Comparison of ENCODE assay signal across 7 mouse cellular contexts in genomic region chr1:30700399-30701081, GRCm38 (mm10).
A peak's percentile ranks its signal among the peaks of the same experiment; 100 is the strongest.
DNase-seq lines count a peak whose midpoint lies in the region; ATAC-seq and TF ChIP-seq lines count a peak whose summit lies in the region.

No protein-coding gene starts in this region.

- no peaks in the 10 kb centered on the region for H3K27me3 ChIP-seq in forebrain, embryonic 16.5 days (replicated peaks; ENCODE audit: control insufficient read depth, insufficient read depth, low read length)
- H3K27me3 ChIP-seq in neural tube, embryonic 12.5 days (replicated peaks) = no peaks in the 10 kb centered on the region

- H3K9me3 ChIP-seq in forebrain, embryonic 16.5 days (ENCODE audit: control insufficient read depth, low read length) = no peaks in the 10 kb centered on the region
- H3K9me3 ChIP-seq in neural tube, embryonic 12.5 days = no peaks in the 10 kb centered on the region

- no peaks in the 10 kb centered on the region for H3K36me3 ChIP-seq in forebrain, embryonic 16.5 days (ENCODE audit: control insufficient read depth, insufficient read depth)
- no peaks in the 10 kb centered on the region for H3K36me3 ChIP-seq in neural tube, embryonic 12.5 days

- TF ChIP-seq CTCF in brain, embryonic 14.5 days (IDR thresholded peaks at IDR 0.05; ENCODE audit: borderline replicate concordance, extremely low read depth, insufficient read depth, insufficient read length) = peak; percentile 61; the same call in 1 of the 2 replicates

- WGBS in forebrain, embryonic 16.5 days = 31% methylated on average over 10 of the region's 10 CpGs
- 44% methylated on average over 10 of the region's 10 CpGs for WGBS in neural tube, embryonic 12.5 days

- H3K4me1 ChIP-seq in forebrain, embryonic 16.5 days (replicated peaks; ENCODE audit: control insufficient read depth, insufficient read depth, low read length) = 0 out of 2 replicates have a peak, but pooled peaks cover 2% of the 10 kb centered on the region
- H3K4me1 ChIP-seq in neural tube, embryonic 12.5 days = no peaks in the 10 kb centered on the region

- peak; percentile 94 for ATAC-seq in forebrain, embryonic 16.5 days
- peak; percentile 79 for ATAC-seq in neural tube, embryonic 12.5 days (ENCODE audit: low FRiP score, low read depth)
- ATAC-seq in activated CD4-positive, CD25-positive, alpha-beta regulatory T cell, adult 4 months = no peak

- no peak overlapping the region for H3K4me3 ChIP-seq in forebrain, embryonic 16.5 days (replicated peaks; ENCODE audit: low read length)
- H3K4me3 ChIP-seq in neural tube, embryonic 12.5 days = no peak overlapping the region

- no peak overlapping the region for H3K9ac ChIP-seq in forebrain, embryonic 16.5 days (replicated peaks; ENCODE audit: low read depth, low read length)
- H3K9ac ChIP-seq in neural tube, embryonic 12.5 days = no peak overlapping the region

- peak overlapping the region; percentile 85 for H3K27ac ChIP-seq in forebrain, embryonic 16.5 days (ENCODE audit: low read length)
- H3K27ac ChIP-seq in neural tube, embryonic 12.5 days = no peak overlapping the region

- no peak for TF ChIP-seq POLR2A in brain, embryonic 14.5 days (IDR thresholded peaks at IDR 0.05; ENCODE audit: borderline replicate concordance, extremely low read depth, insufficient read depth, insufficient read length, poor library complexity, severe bottlenecking)

- peak; percentile 36 for DNase-seq in left cerebral cortex, adult 11 months (ENCODE audit: low spot score)
- DNase-seq in left cerebral cortex, adult 18-20 months (ENCODE audit: low spot score in 2 of 2) = no peak
- peak; percentile 89 for DNase-seq in brain, embryonic 14.5 days (ENCODE audit: low read depth)
- DNase-seq in gastrocnemius, adult 8-10 months (ENCODE audit: low spot score in 2 of 2) = no peak

- no peak overlapping the region for H3K4me2 ChIP-seq in forebrain, embryonic 16.5 days (ENCODE audit: low read length)
- H3K4me2 ChIP-seq in neural tube, embryonic 12.5 days (replicated peaks) = no peak overlapping the region

Comparison
In these comparisons a context has a peak if more than half of its experiments do, and no peak if none do; other contexts are left out.
1. DNase-seq: peak in left cerebral cortex, adult 11 months (single experiment) and brain, embryonic 14.5 days (single experiment); none in left cerebral cortex, adult 18-20 months (0 of 2) and gastrocnemius, adult 8-10 months (0 of 2).